Mouse (Mus musculus) layer of hippocampus, postnatal 10 days (tissue): Measurements from ENCODE around the gene 1810043G02Rik. TPM values are rescaled to one million over a fixed set of nuclear protein-coding genes. Genes with fewer than 3 reads are reported as not detected.

Experiments used
- total RNA-seq, 2 experiments: library from RNA; stranded (reverse); gene quantifications; 2 replicates each; pipeline ENCODE4 v1.2.3; 2021

1810043G02Rik gene
- total RNA-seq, 2 experiments from 2014 or later = 32.7 to 42.5 TPM

Other genes starting within 250 kb of the 1810043G02Rik start
- not detected for gene Gm18596, start 235.9 kb upstream of the 1810043G02Rik start, total RNA-seq
- not detected for gene Gm9736, start 227.2 kb upstream of the 1810043G02Rik start, total RNA-seq
- not detected for gene Gm3233, start 218.8 kb upstream of the 1810043G02Rik start, total RNA-seq
- not detected for gene Gm3238, start 207.2 kb upstream of the 1810043G02Rik start, total RNA-seq
- gene Gm7138, start 201.6 kb upstream of the 1810043G02Rik start, total RNA-seq = not detected
- gene Gm3250, start 196.0 kb upstream of the 1810043G02Rik start, total RNA-seq = not detected
- not detected for gene Gm7137, start 190.3 kb upstream of the 1810043G02Rik start, total RNA-seq
- gene Gm9639, start 183.4 kb upstream of the 1810043G02Rik start, total RNA-seq = not detected
- not detected for gene Gm19668, start 179.4 kb upstream of the 1810043G02Rik start, total RNA-seq
- not detected for gene Gm9507, start 166.7 kb upstream of the 1810043G02Rik start, total RNA-seq
- gene Gm2696, start 163.8 kb upstream of the 1810043G02Rik start, total RNA-seq = not detected
- gene Krtap10-4, start 151.4 kb upstream of the 1810043G02Rik start, total RNA-seq = not detected
- gene Krtap10-10, start 142.6 kb upstream of the 1810043G02Rik start, total RNA-seq = not detected
- gene Gm36176, start 131.7 kb upstream of the 1810043G02Rik start, total RNA-seq = not detected
- not detected for gene Gm10318, start 125.7 kb upstream of the 1810043G02Rik start, total RNA-seq
- gene Gm3285, start 116.5 kb upstream of the 1810043G02Rik start, total RNA-seq = not detected
- gene Lrrc3, start 76.0 kb upstream of the 1810043G02Rik start, total RNA-seq = 10 to 100 TPM; 19.2 to 20.6 TPM
- gene Trpm2, start 8.0 kb upstream of the 1810043G02Rik start, total RNA-seq = 10 to 100 TPM; 26.0 to 27.3 TPM
- gene Pfkl, start 31.6 kb downstream of the 1810043G02Rik start, total RNA-seq = 100 to 1,000 TPM; 112 to 116 TPM
- gene Dnmt3l, start 63.4 kb downstream of the 1810043G02Rik start, total RNA-seq = not detected
- gene Aire, start 65.1 kb downstream of the 1810043G02Rik start, total RNA-seq = under 1 TPM; 0.36 to 0.50 TPM
- gene Icosl, start 90.8 kb downstream of the 1810043G02Rik start, total RNA-seq = 1 to 10 TPM; 2.6 to 3.5 TPM
- gene D10Jhu81e, start 191.3 kb downstream of the 1810043G02Rik start, total RNA-seq = 10 to 100 TPM; 90.8 to 97.1 TPM
- gene Pwp2, start 206.6 kb downstream of the 1810043G02Rik start, total RNA-seq = 10 to 100 TPM; 18.1 to 21.0 TPM